Mouse (Mus musculus): ENCODE results near the gene Gm17018. TPM values are rescaled to one million over a fixed set of nuclear protein-coding genes. Genes with fewer than 3 reads are reported as not detected.

Gene Gm17018
- polyA plus RNA-seq, 1 experiment from 2014 or later: 71.7 TPM

GRCm38 (mm10) chr19:45552187-45552586, 8.2 kb upstream of the Gm17018 start:
- 90% methylated on average over 6 of the region's 6 CpGs for WGBS
- H3K4me2 ChIP-seq: no peak overlapping the region
- H3K36me3 ChIP-seq: no peaks in the 10 kb centered on the region
- no peak overlapping the region for H3K27ac ChIP-seq (replicated peaks)
- H3K9ac ChIP-seq: no peak overlapping the region
- 0 out of 2 replicates have a peak, but pooled peaks cover under 1% of the 10 kb centered on the region for H3K27me3 ChIP-seq
- 0 out of 2 replicates have a peak, but pooled peaks cover 7% of the 10 kb centered on the region for H3K4me1 ChIP-seq (replicated peaks)
- ATAC-seq (ENCODE audit: low FRiP score, low read depth): no peak
- H3K9me3 ChIP-seq: no peaks in the 10 kb centered on the region
- no peak overlapping the region for H3K4me3 ChIP-seq

GRCm38 (mm10) chr19:45554136-45554535, 6.3 kb upstream of the Gm17018 start:
- WGBS: 96% methylated on average over 11 of the region's 11 CpGs

GRCm38 (mm10) chr19:45565925-45566715, 5.7 kb downstream of the Gm17018 start:
- Histone ChIP-seq H3K9me3 (no peaks in the 10 kb centered on the region), H3K27me3 (no peaks in the 10 kb centered on the region), H3K4me3 (no peak overlapping the region), H3K4me2 (no peak overlapping the region), H3K4me1 (replicated peaks) (peaks cover 25% of the 10 kb centered on the region), H3K9ac (no peak overlapping the region), H3K36me3 (no peaks in the 10 kb centered on the region), H3K27ac (replicated peaks) (peak overlapping the region; percentile 60)
- ATAC-seq (ENCODE audit: low FRiP score, low read depth): no peak
- 45% methylated on average over 15 of the region's 15 CpGs for WGBS

More at GRCm38 (mm10) chr19:45554136-45554535, 6.3 kb upstream of the Gm17018 start:
- Histone ChIP-seq H3K9me3 (no peaks in the 10 kb centered on the region), H3K4me2 (no peak overlapping the region), H3K27me3 (no peaks in the 10 kb centered on the region), H3K4me3 (no peak overlapping the region), H3K9ac (no peak overlapping the region), H3K36me3 (no peaks in the 10 kb centered on the region), H3K27ac (replicated peaks) (no peak overlapping the region), H3K4me1 (replicated peaks) (0 out of 2 replicates have a peak, but pooled peaks cover 2% of the 10 kb centered on the region)
- ATAC-seq (ENCODE audit: low FRiP score, low read depth): no peak

GRCm38 (mm10) chr19:45567367-45567766, 7.0 kb downstream of the Gm17018 start:
- Histone ChIP-seq H3K9me3 (no peaks in the 10 kb centered on the region), H3K4me2 (no peak overlapping the region), H3K4me3 (no peak overlapping the region), H3K27ac (replicated peaks) (no peak overlapping the region), H3K27me3 (no peaks in the 10 kb centered on the region), H3K36me3 (peaks cover 4% of the 10 kb centered on the region; the same call in 1 of the 2 replicates), H3K4me1 (replicated peaks) (peaks cover 20% of the 10 kb centered on the region), H3K9ac (no peak overlapping the region)
- no peak for ATAC-seq (ENCODE audit: low FRiP score, low read depth)
- WGBS: 35% methylated on average over 14 of the region's 14 CpGs

GRCm38 (mm10) chr19:45573033-45573432, 12.6 kb downstream of the Gm17018 start:
- Histone ChIP-seq H3K36me3 (peaks cover 14% of the 10 kb centered on the region), H3K27ac (replicated peaks) (0 out of 2 replicates have a peak overlapping the region, but pooled peaks have one; percentile 22), H3K4me2 (no peak overlapping the region), H3K4me3 (no peak overlapping the region), H3K9ac (no peak overlapping the region), H3K4me1 (replicated peaks) (peaks cover 16% of the 10 kb centered on the region), H3K9me3 (no peaks in the 10 kb centered on the region), H3K27me3 (no peaks in the 10 kb centered on the region)
- ATAC-seq (ENCODE audit: low FRiP score, low read depth): no peak
- 76% methylated on average over 6 of the region's 6 CpGs for WGBS

- no peaks in the 10 kb centered on the region for H3K9me3 ChIP-seq
- peaks cover 16% of the 10 kb centered on the region for H3K4me1 ChIP-seq (replicated peaks)
- no peak overlapping the region for H3K4me2 ChIP-seq
- no peak overlapping the region for H3K4me3 ChIP-seq
- ATAC-seq (ENCODE audit: low FRiP score, low read depth): peak; percentile 63; the same call in 1 of the 2 replicates
- H3K36me3 ChIP-seq: peaks cover 23% of the 10 kb centered on the region
- no peak overlapping the region for H3K9ac ChIP-seq
- peak overlapping the region; percentile 38; the same call in 1 of the 2 replicates for H3K27ac ChIP-seq (replicated peaks)
- 23% methylated on average over 6 of the region's 6 CpGs for WGBS
- no peaks in the 10 kb centered on the region for H3K27me3 ChIP-seq
These were observed 13.4 kb downstream of the Gm17018 start for GRCm38 (mm10) chr19:45573861-45574267.

GRCm38 (mm10) chr19:45574339-45574898, 14.0 kb downstream of the Gm17018 start:
- no peak for ATAC-seq (ENCODE audit: low FRiP score, low read depth)

GRCm38 (mm10) chr19:45574941-45575631, 14.7 kb downstream of the Gm17018 start:
- Histone ChIP-seq H3K27ac (replicated peaks) (no peak overlapping the region), H3K4me1 (replicated peaks) (peaks cover 20% of the 10 kb centered on the region), H3K36me3 (peaks cover 26% of the 10 kb centered on the region), H3K27me3 (no peaks in the 10 kb centered on the region), H3K9me3 (no peaks in the 10 kb centered on the region), H3K4me2 (no peak overlapping the region), H3K4me3 (no peak overlapping the region), H3K9ac (no peak overlapping the region)
- WGBS: 66% methylated on average over 19 of the region's 19 CpGs
- ATAC-seq (ENCODE audit: low FRiP score, low read depth): no peak

More at GRCm38 (mm10) chr19:45574339-45574898, 14.0 kb downstream of the Gm17018 start:
- H3K9ac ChIP-seq: no peak overlapping the region
- 0 out of 2 replicates have a peak overlapping the region, but pooled peaks have one; percentile 38 for H3K27ac ChIP-seq (replicated peaks)
- H3K4me1 ChIP-seq (replicated peaks): peaks cover 16% of the 10 kb centered on the region
- H3K4me2 ChIP-seq: no peak overlapping the region
- H3K9me3 ChIP-seq: no peaks in the 10 kb centered on the region
- no peaks in the 10 kb centered on the region for H3K27me3 ChIP-seq
- H3K4me3 ChIP-seq: no peak overlapping the region
- WGBS: 88% methylated on average over 7 of the region's 7 CpGs
- peaks cover 26% of the 10 kb centered on the region for H3K36me3 ChIP-seq

- H3K9me3 ChIP-seq: no peaks in the 10 kb centered on the region
- ATAC-seq (ENCODE audit: low FRiP score, low read depth): no peak
- H3K27me3 ChIP-seq: no peaks in the 10 kb centered on the region
- no peak overlapping the region for H3K27ac ChIP-seq (replicated peaks)
- no peak overlapping the region for H3K4me3 ChIP-seq
- peaks cover 24% of the 10 kb centered on the region for H3K4me1 ChIP-seq (replicated peaks)
- H3K4me2 ChIP-seq: no peak overlapping the region
- peaks cover 26% of the 10 kb centered on the region for H3K36me3 ChIP-seq
- 21% methylated on average over 8 of the region's 8 CpGs for WGBS
- no peak overlapping the region for H3K9ac ChIP-seq
These were observed 15.2 kb downstream of the Gm17018 start for GRCm38 (mm10) chr19:45575632-45576001.

- Histone ChIP-seq H3K4me1 (replicated peaks) (peaks cover 30% of the 10 kb centered on the region), H3K4me2 (no peak overlapping the region), H3K9me3 (no peaks in the 10 kb centered on the region), H3K9ac (no peak overlapping the region), H3K27me3 (no peaks in the 10 kb centered on the region), H3K4me3 (no peak overlapping the region), H3K27ac (replicated peaks) (no peak overlapping the region), H3K36me3 (peaks cover 22% of the 10 kb centered on the region)
- no peak for ATAC-seq (ENCODE audit: low FRiP score, low read depth)
- 86% methylated on average over 14 of the region's 14 CpGs for WGBS
These were observed 16.8 kb downstream of the Gm17018 start for GRCm38 (mm10) chr19:45577141-45577750.

- no peaks in the 10 kb centered on the region for H3K27me3 ChIP-seq
- H3K4me2 ChIP-seq: no peak overlapping the region
- peaks cover 28% of the 10 kb centered on the region for H3K4me1 ChIP-seq (replicated peaks)
- no peak overlapping the region for H3K27ac ChIP-seq (replicated peaks)
- no peaks in the 10 kb centered on the region for H3K9me3 ChIP-seq
- H3K4me3 ChIP-seq: no peak overlapping the region
- 91% methylated on average over 12 of the region's 12 CpGs for WGBS
- ATAC-seq (ENCODE audit: low FRiP score, low read depth): no peak
- H3K9ac ChIP-seq: no peak overlapping the region
- peaks cover 22% of the 10 kb centered on the region for H3K36me3 ChIP-seq
These were observed 18.6 kb downstream of the Gm17018 start for GRCm38 (mm10) chr19:45578976-45579375.

Measured in hindbrain, embryonic 15.5 days (tissue).